Mouse (Mus musculus): ENCODE measurements around the gene Grsf1. TPM values are rescaled to one million over a fixed set of nuclear protein-coding genes. Genes with fewer than 3 reads are reported as not detected.
A peak's percentile ranks its signal among the peaks of the same experiment; 100 is the strongest.

The Grsf1 gene
- polyA plus RNA-seq, 1 experiment from 2014 or later = 70.9 TPM

DNA sequence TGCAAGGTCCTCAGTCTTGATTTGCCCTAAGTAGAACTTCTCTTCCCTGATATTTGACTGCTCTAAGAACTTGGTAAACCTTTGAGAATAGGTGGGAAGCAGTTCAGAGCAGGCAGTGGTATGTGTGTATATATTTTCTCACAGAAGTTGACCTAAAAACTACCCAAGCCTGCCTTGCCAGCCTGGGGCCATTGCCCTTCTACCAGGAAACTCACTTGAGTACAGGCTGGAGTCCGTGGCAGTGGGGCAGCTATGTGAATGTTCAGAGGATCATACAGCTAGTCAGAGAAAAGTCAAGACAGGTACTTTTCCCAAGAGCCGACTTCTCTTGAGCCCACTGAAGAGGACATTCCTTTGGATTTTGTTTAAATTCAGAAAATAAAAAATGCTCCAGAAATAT is 31.1 kb downstream of the Grsf1 start:
- Histone ChIP-seq H3K9ac (no peak overlapping the region), H3K36me3 (peaks cover 93% of the 10 kb centered on the region), H3K27me3 (no peaks in the 10 kb centered on the region), H3K27ac (no peak overlapping the region), H3K4me3 (no peak overlapping the region), H3K4me1 (replicated peaks) (no peaks in the 10 kb centered on the region), H3K4me2 (no peak overlapping the region), H3K9me3 (no peaks in the 10 kb centered on the region)
- 93% methylated on average over 2 of the region's 2 CpGs for WGBS
- ATAC-seq (ENCODE audit: low FRiP score) = no peak

DNA sequence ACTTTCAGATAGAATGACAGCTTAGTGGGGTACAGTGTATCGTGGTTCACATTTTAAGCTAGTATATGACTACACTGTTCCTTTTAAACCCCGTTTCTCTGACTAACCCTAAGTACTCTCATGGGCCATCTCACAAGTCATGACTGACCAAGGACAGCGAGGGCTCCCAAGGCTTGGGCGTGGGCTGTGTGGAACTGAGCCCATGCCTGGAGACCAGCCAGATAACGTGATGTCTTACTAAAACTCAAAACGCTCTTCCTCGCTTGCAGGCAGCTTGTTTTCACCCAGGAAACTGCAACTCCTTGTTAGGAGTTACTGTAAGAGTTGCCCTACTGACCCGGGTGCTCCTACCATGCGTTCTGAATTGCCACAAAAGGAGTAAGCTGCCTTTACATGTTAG is 32.5 kb downstream of the Grsf1 start:
- H3K27me3 ChIP-seq = no peaks in the 10 kb centered on the region
- H3K27ac ChIP-seq = no peak overlapping the region
- peaks cover 92% of the 10 kb centered on the region for H3K36me3 ChIP-seq
- H3K4me1 ChIP-seq (replicated peaks) = no peaks in the 10 kb centered on the region
- 93% methylated on average over 9 of the region's 9 CpGs for WGBS
- no peak overlapping the region for H3K4me2 ChIP-seq
- H3K4me3 ChIP-seq = no peak overlapping the region
- no peak for ATAC-seq (ENCODE audit: low FRiP score)
- no peaks in the 10 kb centered on the region for H3K9me3 ChIP-seq
- H3K9ac ChIP-seq = no peak overlapping the region

DNA sequence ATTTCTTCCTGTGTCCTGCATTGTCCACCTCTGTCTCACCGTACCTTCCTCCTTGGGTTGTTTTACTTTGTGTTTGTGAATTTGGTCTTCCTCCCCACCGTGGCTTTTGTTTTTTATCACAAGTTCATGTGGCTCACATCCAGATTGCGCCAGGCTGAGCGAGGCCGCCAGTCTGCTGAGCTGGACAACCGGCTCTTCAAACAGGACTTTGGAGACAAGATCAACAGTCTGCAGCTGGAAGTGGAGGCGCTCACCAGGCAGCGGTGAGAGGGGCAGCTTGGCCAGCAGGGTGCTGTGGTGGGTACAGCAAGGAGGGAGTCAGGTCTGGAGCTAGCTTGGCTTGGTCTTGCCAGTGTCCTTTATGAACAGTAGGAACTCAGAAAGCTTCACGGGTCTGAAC is 33.2 kb downstream of the Grsf1 start:
- H3K9ac ChIP-seq = no peak overlapping the region
- H3K27ac ChIP-seq = no peak overlapping the region
- peaks cover 91% of the 10 kb centered on the region for H3K36me3 ChIP-seq
- H3K4me1 ChIP-seq (replicated peaks) = no peaks in the 10 kb centered on the region
- WGBS = 82% methylated on average over 9 of the region's 9 CpGs
- no peak for ATAC-seq (ENCODE audit: low FRiP score)
- H3K4me3 ChIP-seq = no peak overlapping the region
- H3K9me3 ChIP-seq = no peaks in the 10 kb centered on the region
- no peaks in the 10 kb centered on the region for H3K27me3 ChIP-seq
- no peak overlapping the region for H3K4me2 ChIP-seq

DNA sequence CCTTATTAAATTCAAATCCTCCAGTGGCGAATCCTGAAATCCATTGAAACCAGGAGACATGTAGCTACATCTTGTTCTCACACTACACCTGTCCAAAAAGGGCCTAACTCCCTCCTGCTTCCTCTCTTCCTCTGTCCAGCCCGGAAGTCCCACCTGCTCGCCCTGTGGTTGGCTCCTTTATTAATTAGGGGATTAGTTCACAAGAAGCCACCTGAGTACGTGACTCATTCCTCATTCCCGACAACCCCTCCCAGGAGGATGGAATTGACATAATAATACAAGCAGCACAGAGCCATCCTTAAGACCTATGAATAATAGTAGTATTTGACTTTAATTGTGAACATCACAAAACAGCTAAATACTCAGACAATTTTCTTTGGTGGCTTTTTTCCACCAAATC is 41.9 kb downstream of the Grsf1 start:
- H3K4me2 ChIP-seq = no peak overlapping the region
- ATAC-seq (ENCODE audit: low FRiP score) = no peak
- no peak overlapping the region for H3K27ac ChIP-seq
- no peak overlapping the region for H3K4me3 ChIP-seq
- no peaks in the 10 kb centered on the region for H3K27me3 ChIP-seq
- 85% methylated on average over 5 of the region's 5 CpGs for WGBS
- H3K9ac ChIP-seq = no peak overlapping the region
- H3K9me3 ChIP-seq = no peaks in the 10 kb centered on the region
- H3K4me1 ChIP-seq (replicated peaks) = no peaks in the 10 kb centered on the region
- H3K36me3 ChIP-seq = peaks cover 92% of the 10 kb centered on the region

DNA sequence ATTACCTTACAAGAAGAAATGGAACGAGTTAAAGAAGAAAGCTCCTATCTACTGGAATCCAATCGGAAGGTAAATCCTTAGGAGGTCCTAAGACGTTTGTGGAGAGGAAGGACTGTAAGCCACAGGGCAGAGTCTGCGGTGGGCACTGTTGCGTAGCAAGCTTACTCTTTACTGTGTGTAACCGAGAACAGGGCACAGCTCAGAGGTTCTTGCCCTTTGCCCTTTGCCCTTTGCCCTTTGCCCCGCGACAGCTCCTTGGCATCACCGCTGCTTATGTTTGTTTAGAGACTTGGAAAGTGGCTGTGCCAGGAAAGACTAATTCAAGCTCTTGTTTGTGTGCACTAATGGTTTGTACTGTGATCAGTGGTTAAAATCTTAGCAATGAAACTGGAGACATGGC is 43.5 kb downstream of the Grsf1 start:
- no peak overlapping the region for H3K9ac ChIP-seq
- H3K36me3 ChIP-seq = peaks cover 93% of the 10 kb centered on the region
- H3K4me3 ChIP-seq = no peak overlapping the region
- no peak overlapping the region for H3K27ac ChIP-seq
- no peaks in the 10 kb centered on the region for H3K4me1 ChIP-seq (replicated peaks)
- no peaks in the 10 kb centered on the region for H3K27me3 ChIP-seq
- ATAC-seq (ENCODE audit: low FRiP score) = no peak
- WGBS = 84% methylated on average over 9 of the region's 9 CpGs
- no peaks in the 10 kb centered on the region for H3K9me3 ChIP-seq
- no peak overlapping the region for H3K4me2 ChIP-seq

DNA sequence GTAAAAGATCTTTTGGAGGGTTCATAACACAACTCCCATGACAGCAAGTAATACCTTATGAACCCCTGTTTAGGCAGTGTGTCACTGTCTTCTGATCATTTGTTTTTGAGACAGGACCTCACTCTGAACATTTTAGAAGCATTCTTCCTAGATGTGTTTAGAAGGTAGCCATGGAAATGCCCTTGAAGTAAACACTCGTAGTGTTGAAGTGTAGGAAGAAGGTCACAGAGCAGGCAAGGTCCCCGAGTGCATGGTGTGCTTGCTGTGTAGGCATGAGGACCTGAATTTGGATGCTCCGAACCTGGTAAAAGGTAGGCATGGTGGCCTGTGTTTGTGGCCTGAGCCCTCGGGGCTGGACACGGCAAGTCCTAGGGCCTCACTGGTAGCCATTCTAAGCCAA is 44.4 kb downstream of the Grsf1 start:
- Histone ChIP-seq H3K4me3 (no peak overlapping the region), H3K4me1 (replicated peaks) (no peaks in the 10 kb centered on the region), H3K27me3 (no peaks in the 10 kb centered on the region), H3K9ac (no peak overlapping the region), H3K27ac (no peak overlapping the region), H3K36me3 (peaks cover 87% of the 10 kb centered on the region), H3K4me2 (no peak overlapping the region), H3K9me3 (no peaks in the 10 kb centered on the region)
- ATAC-seq (ENCODE audit: low FRiP score) = no peak
- WGBS = 94% methylated on average over 5 of the region's 5 CpGs

DNA sequence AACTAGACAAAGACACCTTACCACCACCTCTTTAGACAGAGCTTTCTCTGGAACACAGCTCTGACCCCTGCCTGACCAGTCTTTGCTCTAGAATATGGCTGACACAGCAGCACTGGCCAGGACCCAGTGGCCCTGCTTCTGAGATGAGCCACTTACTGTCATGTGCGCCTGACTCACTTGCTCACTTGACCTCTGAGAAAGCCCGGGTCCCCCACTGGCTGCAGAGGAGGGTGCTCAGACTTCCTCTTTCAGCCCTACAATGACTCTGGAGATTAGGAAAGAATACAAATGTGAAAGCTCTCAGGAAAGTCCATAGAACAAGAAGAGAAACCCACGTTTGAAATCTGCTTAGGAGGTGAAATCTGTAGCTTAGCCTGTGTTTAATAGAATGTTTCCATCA is 45.1 kb downstream of the Grsf1 start:
- H3K27ac ChIP-seq = no peak overlapping the region
- 85% methylated on average over 3 of the region's 3 CpGs for WGBS
- no peaks in the 10 kb centered on the region for H3K9me3 ChIP-seq
- H3K4me2 ChIP-seq = no peak overlapping the region
- H3K4me1 ChIP-seq (replicated peaks) = no peaks in the 10 kb centered on the region
- no peak overlapping the region for H3K4me3 ChIP-seq
- no peak for ATAC-seq (ENCODE audit: low FRiP score)
- no peak overlapping the region for H3K9ac ChIP-seq
- no peaks in the 10 kb centered on the region for H3K27me3 ChIP-seq
- H3K36me3 ChIP-seq = peaks cover 90% of the 10 kb centered on the region

DNA sequence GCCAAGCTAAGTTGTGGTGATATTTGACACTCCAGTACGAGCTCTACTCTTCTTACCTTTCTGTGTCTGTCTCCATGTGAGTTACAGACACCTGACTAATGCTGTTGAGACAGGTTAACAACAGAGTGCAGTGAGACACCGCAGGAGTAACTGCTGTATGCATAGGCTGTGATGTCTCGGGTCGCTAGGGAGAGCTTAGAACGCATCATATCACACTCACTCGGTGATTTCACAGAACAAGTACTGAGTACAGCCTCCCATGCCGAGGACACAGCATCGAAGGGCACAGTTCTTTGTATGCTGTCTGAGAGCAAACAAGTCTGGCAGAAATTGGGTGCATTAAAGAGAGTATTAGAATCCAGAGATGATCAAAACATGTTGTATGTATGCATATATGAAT is 46.0 kb downstream of the Grsf1 start:
- no peak overlapping the region for H3K4me2 ChIP-seq
- no peaks in the 10 kb centered on the region for H3K27me3 ChIP-seq
- no peak overlapping the region for H3K9ac ChIP-seq
- H3K36me3 ChIP-seq = peaks cover 88% of the 10 kb centered on the region
- no peaks in the 10 kb centered on the region for H3K9me3 ChIP-seq
- H3K4me1 ChIP-seq (replicated peaks) = no peaks in the 10 kb centered on the region
- H3K4me3 ChIP-seq = no peak overlapping the region
- no peak for ATAC-seq (ENCODE audit: low FRiP score)
- WGBS = 94% methylated on average over 8 of the region's 8 CpGs
- H3K27ac ChIP-seq = no peak overlapping the region

DNA sequence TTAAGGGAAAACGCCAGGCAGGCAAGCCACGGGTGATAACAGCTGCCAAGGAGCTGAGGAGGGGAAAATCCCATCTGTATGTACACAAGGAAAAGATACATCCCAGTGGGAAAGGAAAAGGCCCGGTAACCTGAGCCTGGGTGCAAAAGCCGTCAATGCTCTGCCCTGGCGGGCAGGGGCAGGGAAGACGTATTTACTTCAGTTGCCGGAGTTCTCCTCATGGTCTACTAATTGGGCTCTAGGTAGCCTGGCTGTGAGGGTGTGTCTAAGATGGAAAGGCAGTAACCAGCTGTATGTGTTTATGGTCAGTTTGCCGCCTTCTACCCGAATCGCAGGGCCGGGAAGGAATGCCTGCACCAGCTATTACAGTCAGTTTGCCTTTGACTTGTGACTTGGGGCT is 46.8 kb downstream of the Grsf1 start:
- Histone ChIP-seq H3K27ac (no peak overlapping the region), H3K4me2 (no peak overlapping the region), H3K4me3 (no peak overlapping the region), H3K9me3 (no peaks in the 10 kb centered on the region), H3K36me3 (peaks cover 84% of the 10 kb centered on the region), H3K27me3 (no peaks in the 10 kb centered on the region), H3K9ac (no peak overlapping the region), H3K4me1 (replicated peaks) (no peaks in the 10 kb centered on the region)
- ATAC-seq (ENCODE audit: low FRiP score) = no peak
- WGBS = 89% methylated on average over 11 of the region's 11 CpGs

DNA sequence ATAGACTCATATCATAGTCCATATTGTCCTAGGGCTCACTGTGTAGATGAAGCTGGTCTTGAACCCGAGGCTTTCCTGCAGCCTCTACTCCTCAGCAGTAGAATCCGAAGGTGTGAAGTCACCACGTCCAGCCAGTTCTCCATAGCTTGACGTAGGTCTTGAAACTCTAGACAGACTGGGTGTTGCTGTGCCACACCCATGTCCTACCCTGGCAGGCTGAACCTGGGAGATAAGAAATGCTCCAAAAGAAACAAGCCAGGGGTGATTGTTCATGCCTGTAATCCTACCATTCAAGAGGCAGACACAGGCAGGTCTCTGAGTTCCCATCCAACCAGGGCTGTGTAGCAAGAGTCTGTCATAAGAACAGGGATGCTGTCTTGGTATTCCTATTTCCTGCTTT is 48.4 kb downstream of the Grsf1 start:
- H3K9me3 ChIP-seq = no peaks in the 10 kb centered on the region
- ATAC-seq (ENCODE audit: low FRiP score) = 0 out of 2 replicates have a peak, but pooled peaks have one; percentile 21
- H3K9ac ChIP-seq = no peak overlapping the region
- no peaks in the 10 kb centered on the region for H3K4me1 ChIP-seq (replicated peaks)
- 98% methylated on average over 4 of the region's 4 CpGs for WGBS
- no peaks in the 10 kb centered on the region for H3K27me3 ChIP-seq
- peaks cover 70% of the 10 kb centered on the region for H3K36me3 ChIP-seq
- H3K4me3 ChIP-seq = no peak overlapping the region
- no peak overlapping the region for H3K4me2 ChIP-seq
- H3K27ac ChIP-seq = no peak overlapping the region

DNA sequence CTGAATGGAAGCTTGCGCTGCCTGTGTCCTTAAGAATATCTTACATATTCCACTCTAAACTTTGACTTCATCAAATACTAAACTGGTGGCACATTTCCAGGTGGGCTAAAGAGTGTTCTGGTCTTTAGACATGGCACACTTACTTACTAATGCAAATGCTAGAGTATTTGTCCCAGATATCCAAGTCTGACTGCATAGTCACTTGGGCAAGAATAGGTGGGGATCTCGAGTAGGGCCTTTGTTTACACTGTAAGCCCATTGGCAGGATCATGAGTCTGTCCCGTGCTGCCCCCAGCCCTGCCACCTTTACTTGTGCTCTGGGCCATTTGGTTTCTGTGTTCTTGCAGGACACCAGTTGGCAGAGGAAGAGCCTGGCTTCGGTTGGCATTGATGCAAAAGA is 59.0 kb downstream of the Grsf1 start:
- no peak overlapping the region for H3K27ac ChIP-seq
- no peaks in the 10 kb centered on the region for H3K27me3 ChIP-seq
- H3K9me3 ChIP-seq = no peaks in the 10 kb centered on the region
- no peak overlapping the region for H3K9ac ChIP-seq
- no peak for ATAC-seq (ENCODE audit: low FRiP score)
- WGBS = 90% methylated on average over 4 of the region's 4 CpGs
- H3K4me3 ChIP-seq = no peak overlapping the region
- H3K4me1 ChIP-seq (replicated peaks) = no peaks in the 10 kb centered on the region
- H3K36me3 ChIP-seq = peaks cover 83% of the 10 kb centered on the region
- H3K4me2 ChIP-seq = no peak overlapping the region

DNA sequence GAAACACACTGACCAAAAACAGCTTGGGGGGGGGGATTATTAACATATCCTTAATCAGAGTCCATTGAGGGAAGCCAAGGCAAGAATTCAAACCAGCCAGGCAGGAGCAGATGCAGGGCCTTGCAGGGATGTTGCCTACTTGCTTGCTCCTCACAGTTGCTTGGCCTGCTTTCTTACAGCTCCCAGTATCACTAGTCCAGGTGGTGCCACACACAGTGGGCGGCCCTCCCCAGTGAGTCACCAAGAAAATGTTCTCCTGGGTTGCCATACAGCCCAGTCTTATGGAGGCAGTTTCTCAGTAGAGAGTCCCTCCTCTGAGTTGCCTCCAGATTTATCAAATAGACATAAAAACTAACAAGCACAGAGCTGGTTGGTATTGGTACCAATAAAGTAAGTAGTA is 61.8 kb downstream of the Grsf1 start:
- Histone ChIP-seq H3K4me2 (no peak overlapping the region), H3K27me3 (no peaks in the 10 kb centered on the region), H3K36me3 (peaks cover 63% of the 10 kb centered on the region), H3K9ac (no peak overlapping the region), H3K4me1 (replicated peaks) (no peaks in the 10 kb centered on the region), H3K27ac (no peak overlapping the region), H3K4me3 (no peak overlapping the region), H3K9me3 (no peaks in the 10 kb centered on the region)
- ATAC-seq (ENCODE audit: low FRiP score) = no peak
- WGBS = 100% methylated on average over 1 of the region's 1 CpGs

Data from hindbrain, embryonic 13.5 days (tissue).